In the genomic region with DNA sequence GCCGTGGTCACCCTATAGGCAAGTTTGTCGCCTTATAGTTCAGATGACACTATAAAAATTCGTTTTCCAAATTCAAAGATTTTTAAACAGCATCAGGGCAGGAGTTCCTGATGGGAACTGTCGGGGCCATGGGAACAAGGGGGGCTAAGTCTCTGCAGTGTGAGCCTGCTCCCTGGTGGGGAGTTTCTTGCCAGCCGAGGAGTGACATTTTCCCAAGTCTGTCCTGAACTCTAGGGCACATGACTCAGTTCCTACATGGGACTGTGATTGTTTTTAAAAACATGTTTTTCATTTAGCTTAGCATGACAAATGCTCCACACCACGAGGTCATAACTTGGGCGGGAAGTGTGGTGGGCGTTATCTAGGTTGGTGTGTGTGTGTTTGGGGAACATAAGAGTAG, we compare ENCODE assay signal across 28 mouse cellular contexts. TPM values are rescaled to one million over a fixed set of nuclear protein-coding genes. Genes with fewer than 3 reads are reported as not detected.
A peak's percentile ranks its signal among the peaks of the same experiment; 100 is the strongest.
DNase-seq lines count a peak whose midpoint lies in the region; ATAC-seq and TF ChIP-seq lines count a peak whose summit lies in the region.
"Had no signal": no experiment of that assay in that cellular context is flagged by ENCODE, and none has a peak within 500 bp of the region (broad histone marks: within the 10 kb centered on the region; RNA-seq: fewer than 3 reads in every experiment).

No protein-coding gene starts in this region.

- no peak overlapping the region for H3K27ac ChIP-seq in forebrain, postnatal 0 days (ENCODE audit: low read depth, low read length)
- no peak overlapping the region for H3K27ac ChIP-seq in forebrain, embryonic 11.5 days (ENCODE audit: low read depth, low read length)
- H3K27ac ChIP-seq in intestine, postnatal 0 days (ENCODE audit: low read depth, low read length), result no peak overlapping the region
- no peak overlapping the region for H3K27ac ChIP-seq in intestine, embryonic 16.5 days (ENCODE audit: low read length)
- H3K27ac ChIP-seq: forebrain, embryonic 13.5 days; hindbrain, embryonic 15.5 days; liver, embryonic 15.5 days had no signal

- H3K9ac ChIP-seq in forebrain, postnatal 0 days, result no peak overlapping the region
- H3K9ac ChIP-seq in forebrain, embryonic 11.5 days (ENCODE audit: low read length), result no peak overlapping the region
- no peak overlapping the region for H3K9ac ChIP-seq in intestine, postnatal 0 days (ENCODE audit: low read depth, low read length)
- H3K9ac ChIP-seq in intestine, embryonic 16.5 days (ENCODE audit: low read depth, low read length), result no peak overlapping the region
- H3K9ac ChIP-seq: forebrain, embryonic 13.5 days; hindbrain, embryonic 15.5 days; liver, embryonic 15.5 days had no signal

- H3K36me3 ChIP-seq in forebrain, postnatal 0 days (ENCODE audit: insufficient read depth), result peaks cover 6% of the 10 kb centered on the region
- peaks cover 4% of the 10 kb centered on the region; the same call in 1 of the 2 replicates for H3K36me3 ChIP-seq in forebrain, embryonic 11.5 days (ENCODE audit: control insufficient read depth, insufficient read depth, low read length)
- peaks cover 50% of the 10 kb centered on the region for H3K36me3 ChIP-seq in intestine, postnatal 0 days (ENCODE audit: control insufficient read depth, insufficient read depth)
- H3K36me3 ChIP-seq in intestine, embryonic 16.5 days (ENCODE audit: control insufficient read depth, insufficient read depth, low read length), result peaks cover 7% of the 10 kb centered on the region; the same call in 1 of the 2 replicates

- H3K27me3 ChIP-seq in forebrain, postnatal 0 days (ENCODE audit: insufficient read depth, low read length), result no peaks in the 10 kb centered on the region
- H3K27me3 ChIP-seq in forebrain, embryonic 11.5 days (ENCODE audit: control insufficient read depth, insufficient read depth, low read length), result no peaks in the 10 kb centered on the region
- no peaks in the 10 kb centered on the region for H3K27me3 ChIP-seq in intestine, postnatal 0 days (replicated peaks; ENCODE audit: control insufficient read depth, insufficient read depth, low read length)
- no peaks in the 10 kb centered on the region for H3K27me3 ChIP-seq in intestine, embryonic 16.5 days (replicated peaks; ENCODE audit: control insufficient read depth, insufficient read depth, low read length)
- H3K27me3 ChIP-seq: forebrain, embryonic 13.5 days; hindbrain, embryonic 15.5 days; liver, embryonic 15.5 days; Patski had no signal

- H3K4me2 ChIP-seq in forebrain, postnatal 0 days (ENCODE audit: low read depth), result no peak overlapping the region
- no peak overlapping the region for H3K4me2 ChIP-seq in forebrain, embryonic 11.5 days (ENCODE audit: low read depth, low read length, severe bottlenecking)
- H3K4me2 ChIP-seq in intestine, postnatal 0 days (replicated peaks; ENCODE audit: low read depth), result no peak overlapping the region
- H3K4me2 ChIP-seq in intestine, embryonic 16.5 days (ENCODE audit: low read depth, low read length), result no peak overlapping the region
- H3K4me2 ChIP-seq: forebrain, embryonic 13.5 days; hindbrain, embryonic 15.5 days; liver, embryonic 15.5 days had no signal

- WGBS in forebrain, postnatal 0 days, result 83% methylated on average over 8 of the region's 8 CpGs
- 88% methylated on average over 8 of the region's 8 CpGs for WGBS in forebrain, embryonic 11.5 days
- WGBS in intestine, postnatal 0 days, result 80% methylated on average over 8 of the region's 8 CpGs
- 81% methylated on average over 8 of the region's 8 CpGs for WGBS in intestine, embryonic 16.5 days
- 63% methylated on average over 8 of the region's 8 CpGs for WGBS in lung, adult 2 months

- TF ChIP-seq CTCF in forebrain, postnatal 0 days (IDR thresholded peaks at IDR 0.05; ENCODE audit: low read depth), result peak; percentile 32
- TF ChIP-seq CTCF in intestine, postnatal 0 days (IDR thresholded peaks at IDR 0.05; ENCODE audit: low read depth), result peak; percentile 48
- TF ChIP-seq CTCF in lung, adult 2 months (IDR thresholded peaks at IDR 0.05; ENCODE audit: insufficient read depth, low read length), result peak; percentile 31; the same call in 1 of the 2 replicates

- H3K4me3 ChIP-seq in forebrain, postnatal 0 days (ENCODE audit: low read depth, low read length), result no peak overlapping the region
- H3K4me3 ChIP-seq in forebrain, embryonic 11.5 days (ENCODE audit: low read depth, low read length), result no peak overlapping the region
- H3K4me3 ChIP-seq in intestine, postnatal 0 days (ENCODE audit: low read depth, low read length), result no peak overlapping the region
- H3K4me3 ChIP-seq in intestine, embryonic 16.5 days (ENCODE audit: low read length), result no peak overlapping the region
- H3K4me3 ChIP-seq in lung, adult 2 months (replicated peaks; ENCODE audit: extremely low read depth, low read depth, low read length), result no peak overlapping the region
- H3K4me3 ChIP-seq: forebrain, embryonic 13.5 days; hindbrain, embryonic 15.5 days; liver, embryonic 15.5 days had no signal

- H3K4me1 ChIP-seq in forebrain, postnatal 0 days (ENCODE audit: insufficient read depth), result peaks cover 6% of the 10 kb centered on the region
- peaks cover 12% of the 10 kb centered on the region for H3K4me1 ChIP-seq in forebrain, embryonic 11.5 days (replicated peaks; ENCODE audit: control insufficient read depth, insufficient read depth, low read length)
- no peaks in the 10 kb centered on the region for H3K4me1 ChIP-seq in intestine, postnatal 0 days (replicated peaks; ENCODE audit: control insufficient read depth, insufficient read depth, low read length)
- peaks cover 9% of the 10 kb centered on the region for H3K4me1 ChIP-seq in intestine, embryonic 16.5 days (ENCODE audit: control insufficient read depth, insufficient read depth, low read length)
- peaks cover 32% of the 10 kb centered on the region for H3K4me1 ChIP-seq in lung, adult 2 months (ENCODE audit: control insufficient read depth, insufficient read depth, low read length)

- no peak for TF ChIP-seq POLR2A in lung, adult 2 months (IDR thresholded peaks at IDR 0.05; ENCODE audit: borderline replicate concordance, extremely low read depth, low read depth, low read length)

- no peaks in the 10 kb centered on the region for H3K9me3 ChIP-seq in forebrain, postnatal 0 days (ENCODE audit: low read length)
- no peaks in the 10 kb centered on the region for H3K9me3 ChIP-seq in forebrain, embryonic 11.5 days (ENCODE audit: control insufficient read depth, low read length)
- H3K9me3 ChIP-seq in intestine, postnatal 0 days (ENCODE audit: control insufficient read depth), result no peaks in the 10 kb centered on the region
- no peaks in the 10 kb centered on the region for H3K9me3 ChIP-seq in intestine, embryonic 16.5 days (ENCODE audit: control insufficient read depth, low read length)
- H3K9me3 ChIP-seq: forebrain, embryonic 13.5 days; hindbrain, embryonic 15.5 days; liver, embryonic 15.5 days had no signal

- no peak for DNase-seq in forebrain, postnatal 0 days
- no peak for DNase-seq in forebrain, embryonic 11.5 days (ENCODE audit: low spot score)
- no peak for DNase-seq in lung, adult 2 months
- DNase-seq in lung, postnatal 14 days, result no peak
- DNase-seq in NIH3T3 (ENCODE audit: low read depth), result peak; percentile 54
- DNase-seq in yolk sac, embryonic 10.5 days (ENCODE audit: low spot score), result no peak
- DNase-seq: B cell, adult 2 months; cerebellum, adult 11 months; cerebellum, postnatal 25 days; kidney, adult 9 months; midbrain, embryonic 14.5 days; right cerebral cortex, adult 18-20 months; thymus, adult 2 months had no signal

- no peak for ATAC-seq in forebrain, postnatal 0 days
- no peak for ATAC-seq in forebrain, embryonic 11.5 days (replicated peaks; ENCODE audit: low FRiP score)
- ATAC-seq in intestine, postnatal 0 days, result no peak
- ATAC-seq in intestine, embryonic 16.5 days, result no peak
- ATAC-seq: activated CD4-positive, CD25-positive, alpha-beta regulatory T cell, adult 4 months; forebrain, embryonic 13.5 days; Patski had no signal

RNA-seq across cellular contexts. Expression of a gene that starts 25.1 kb away (rescaled TPM):
- 0.08 TPM in 1 of 2 replicates, not detected in the other for total RNA-seq in forebrain, postnatal 0 days (2014; rRNA removed)
- polyA plus RNA-seq in forebrain, postnatal 0 days (2015; fragmentation: Nextera tagmentation; extraction: Ambion mirVana), result not detected in 2 replicates
- polyA plus RNA-seq in forebrain, embryonic 11.5 days (2014; fragmentation: Nextera tagmentation; extraction: Ambion mirVana), result not detected in 2 replicates
- not detected in 2 replicates for polyA plus RNA-seq in intestine, postnatal 0 days (2015; fragmentation: Nextera tagmentation; extraction: Ambion mirVana)
- 0.16 TPM in 1 of 2 replicates, not detected in the other for polyA plus RNA-seq in intestine, embryonic 16.5 days (2015; fragmentation: Nextera tagmentation; extraction: Ambion mirVana)
- 0.06 TPM in 1 of 2 replicates, not detected in the other for polyA plus RNA-seq in lung, adult 2 months (2012; rRNA removed)
- total RNA-seq: granulocyte monocyte progenitor cell, adult 5-6 weeks; layer of hippocampus, adult 8-10 months; left cerebral cortex, adult 18-20 months; megakaryocyte, adult 5-6 weeks had no signal
- polyA plus RNA-seq: activated CD4-positive, CD25-positive, alpha-beta regulatory T cell, adult 4 months; brain, embryonic 14.5 days; forebrain, embryonic 13.5 days; hindbrain, embryonic 15.5 days; limb, embryonic 11.5 days; midbrain, embryonic 14.5 days; Patski; stomach, embryonic 14.5 days; urinary bladder, adult 2 months had no signal

RNA-seq across cellular contexts. Expression of a gene that starts 41.9 kb away (rescaled TPM):
- total RNA-seq in forebrain, postnatal 0 days (2014; rRNA removed), result 14.4 and 15.2 TPM in 2 replicates
- polyA plus RNA-seq in forebrain, postnatal 0 days (2015; fragmentation: Nextera tagmentation; extraction: Ambion mirVana), result 20.6 and 29.5 TPM in 2 replicates
- 11.3 and 12.6 TPM in 2 replicates for polyA plus RNA-seq in forebrain, embryonic 11.5 days (2014; fragmentation: Nextera tagmentation; extraction: Ambion mirVana)
- polyA plus RNA-seq in intestine, postnatal 0 days (2015; fragmentation: Nextera tagmentation; extraction: Ambion mirVana), result 13.5 and 14.4 TPM in 2 replicates
- 13.9 and 14.0 TPM in 2 replicates for polyA plus RNA-seq in intestine, embryonic 16.5 days (2015; fragmentation: Nextera tagmentation; extraction: Ambion mirVana)
- 2.4 and 5.0 TPM in 2 replicates for polyA plus RNA-seq in lung, adult 2 months (2012; rRNA removed)

RNA-seq across cellular contexts. Expression of a gene that starts 49.0 kb away (rescaled TPM):
- total RNA-seq in forebrain, postnatal 0 days (2014; rRNA removed), result 32.6 and 37.0 TPM in 2 replicates
- polyA plus RNA-seq in forebrain, postnatal 0 days (2015; fragmentation: Nextera tagmentation; extraction: Ambion mirVana), result 16.4 and 25.4 TPM in 2 replicates
- polyA plus RNA-seq in forebrain, embryonic 11.5 days (2014; fragmentation: Nextera tagmentation; extraction: Ambion mirVana), result 41.3 and 41.4 TPM in 2 replicates
- polyA plus RNA-seq in intestine, postnatal 0 days (2015; fragmentation: Nextera tagmentation; extraction: Ambion mirVana), result 33.1 and 35.2 TPM in 2 replicates
- polyA plus RNA-seq in intestine, embryonic 16.5 days (2015; fragmentation: Nextera tagmentation; extraction: Ambion mirVana), result 39.3 and 40.0 TPM in 2 replicates
- 47.3 and 54.3 TPM in 2 replicates for polyA plus RNA-seq in lung, adult 2 months (2012; rRNA removed)

RNA-seq across cellular contexts. Expression of a gene that starts 59.4 kb away (rescaled TPM):
- total RNA-seq in forebrain, postnatal 0 days (2014; rRNA removed), result 14.5 and 17.4 TPM in 2 replicates
- 14.4 and 18.4 TPM in 2 replicates for polyA plus RNA-seq in forebrain, postnatal 0 days (2015; fragmentation: Nextera tagmentation; extraction: Ambion mirVana)
- polyA plus RNA-seq in forebrain, embryonic 11.5 days (2014; fragmentation: Nextera tagmentation; extraction: Ambion mirVana), result 19.4 and 24.0 TPM in 2 replicates
- polyA plus RNA-seq in intestine, postnatal 0 days (2015; fragmentation: Nextera tagmentation; extraction: Ambion mirVana), result 46.4 and 49.0 TPM in 2 replicates
- 69.1 and 69.3 TPM in 2 replicates for polyA plus RNA-seq in intestine, embryonic 16.5 days (2015; fragmentation: Nextera tagmentation; extraction: Ambion mirVana)
- 8.0 and 14.9 TPM in 2 replicates for polyA plus RNA-seq in lung, adult 2 months (2012; rRNA removed)
